Mouse (Mus musculus) hindbrain, embryonic 11.5 days (tissue): ENCODE measurements around the gene Olfr568. TPM values are rescaled to one million over a fixed set of nuclear protein-coding genes. Genes with fewer than 3 reads are reported as not detected.

Experiments used
- ATAC-seq: fragments of 200-750 bp; cut with Nextera tagmentation; 2 replicates; pipeline ENCODE4 v1.8.0; 2017; ENCODE audit warnings: mild to moderate bottlenecking, moderate TSS enrichment, moderate library complexity; ENCODE audit not compliant: low FRiP score
- DNase-seq: peaks from one replicate; pipeline ENCODE4 v3.0.0-alpha.2; 2015; ENCODE audit warnings: low spot score
- H3K27ac ChIP-seq: fragments of 300-500 bp; sonication (generic); 2 replicates; pipeline ENCODE4 v1.5.1; 2014; ENCODE audit warnings: mild to moderate bottlenecking, low read depth, low read length
- H3K27me3 ChIP-seq: fragments of 300-500 bp; sonication (generic); 2 replicates; pipeline ENCODE4 v1.6.1; 2014; ENCODE audit warnings: mild to moderate bottlenecking, low read length, moderate library complexity, mixed read lengths; ENCODE audit not compliant: control insufficient read depth, insufficient read depth
- H3K36me3 ChIP-seq: fragments of 300-500 bp; sonication (generic); 2 replicates; pipeline ENCODE4 v1.6.1; 2014; ENCODE audit warnings: mild to moderate bottlenecking, low read length, moderate library complexity, mixed read lengths; ENCODE audit not compliant: control insufficient read depth, insufficient read depth
- H3K4me1 ChIP-seq: fragments of 300-500 bp; sonication (generic); replicated peaks from 2 replicates; pipeline ENCODE4 v1.6.1; 2014; ENCODE audit warnings: low read length, mixed read lengths; ENCODE audit not compliant: control insufficient read depth, insufficient read depth
- H3K4me2 ChIP-seq: fragments of 300-500 bp; sonication (generic); replicated peaks from 2 replicates; pipeline ENCODE4 v1.6.1; 2014; ENCODE audit warnings: mild to moderate bottlenecking, low read depth, low read length
- H3K4me3 ChIP-seq: fragments of 300-500 bp; sonication (generic); 2 replicates; pipeline ENCODE4 v1.5.1; 2014; ENCODE audit warnings: low read depth, low read length
- H3K9ac ChIP-seq: fragments of 300-500 bp; sonication (generic); 2 replicates; pipeline ENCODE4 v1.6.1; 2014; ENCODE audit warnings: low read depth, low read length
- H3K9me3 ChIP-seq: fragments of 300-500 bp; sonication (generic); 2 replicates; pipeline ENCODE4 v1.6.1; 2016; ENCODE audit warnings: low read length; ENCODE audit not compliant: control insufficient read depth
- WGBS: fragments of 180-500 bp; shearing (Covaris S2); extraction: QIAGEN DNeasy Blood & Tissue Kit; methylation state at CpG from one replicate; pipeline ENCODE4 v1.1.7; 2014; 5-methylcytosine and 5-hydroxymethylcytosine counted together
- polyA plus RNA-seq: library from polyadenylated mRNA; unstranded; fragments of >200 nt; fragmentation: Nextera tagmentation; extraction: Ambion mirVana; gene quantifications from 2 replicates; pipeline ENCODE4 v1.2.1, GENCODE M21; 2014

Gene Olfr568
- not detected in 2 replicates for polyA plus RNA-seq

DNA sequence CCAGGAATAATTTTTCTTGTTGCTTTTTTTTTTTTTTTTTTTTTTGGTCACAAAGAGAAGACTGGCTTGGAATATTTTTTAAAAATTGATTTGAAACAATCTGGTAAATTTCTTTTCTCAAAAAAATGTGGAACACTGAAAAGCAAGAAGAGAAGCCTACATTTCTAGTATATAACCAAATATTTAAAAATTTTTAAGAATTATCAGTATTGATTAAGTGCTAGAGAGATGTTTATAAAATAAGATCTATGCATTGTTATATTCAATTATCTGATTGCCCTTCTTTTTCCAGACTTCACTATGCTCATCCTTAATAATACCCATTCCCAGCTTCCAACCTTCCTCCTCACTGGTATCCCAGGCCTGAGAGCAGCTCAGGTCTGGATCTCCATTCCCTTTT is at the start of gene Olfr568:
TSS of gene Olfr568 (plus strand) at position 301 of the 400 bp plus-strand sequence.
- Histone ChIP-seq H3K9ac (no peak within 1 kb of the TSS), H3K4me2 (no peak within 1 kb of the TSS), H3K36me3 (no peaks in the 10 kb centered on the region), H3K4me3 (no peak within 1 kb of the TSS), H3K27me3 (no peaks in the 10 kb centered on the region), H3K4me1 (no peaks in the 10 kb centered on the region), H3K27ac (no peak within 1 kb of the TSS), H3K9me3 (no peaks in the 10 kb centered on the region)
- DNase-seq (no peak), ATAC-seq (no peak)

DNA sequence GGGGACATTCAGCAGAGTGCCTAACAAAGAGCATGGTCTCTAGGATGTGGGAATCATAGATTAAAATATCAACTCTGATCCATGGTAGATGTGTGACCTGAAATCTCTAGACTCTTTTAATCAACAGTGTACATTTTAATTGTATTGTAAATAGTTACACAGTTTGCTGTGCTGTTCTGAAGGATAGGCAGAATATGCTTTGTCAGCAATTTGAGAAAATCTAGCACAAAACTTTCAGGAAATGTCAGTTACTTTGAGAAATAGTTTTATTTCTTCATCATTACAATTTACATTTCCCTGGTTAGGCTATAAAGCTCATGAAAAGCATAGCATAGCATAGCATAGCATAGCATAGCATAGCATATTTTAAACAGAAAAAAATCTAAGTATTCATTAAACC is 21.1 kb upstream of the Olfr568 start:
- Histone ChIP-seq H3K36me3 (no peaks in the 10 kb centered on the region), H3K4me2 (no peak overlapping the region), H3K9ac (no peak overlapping the region), H3K27ac (no peak overlapping the region), H3K4me1 (no peaks in the 10 kb centered on the region), H3K9me3 (no peaks in the 10 kb centered on the region), H3K27me3 (no peaks in the 10 kb centered on the region), H3K4me3 (no peak overlapping the region)
- no peak for DNase-seq
- ATAC-seq: no peak

DNA sequence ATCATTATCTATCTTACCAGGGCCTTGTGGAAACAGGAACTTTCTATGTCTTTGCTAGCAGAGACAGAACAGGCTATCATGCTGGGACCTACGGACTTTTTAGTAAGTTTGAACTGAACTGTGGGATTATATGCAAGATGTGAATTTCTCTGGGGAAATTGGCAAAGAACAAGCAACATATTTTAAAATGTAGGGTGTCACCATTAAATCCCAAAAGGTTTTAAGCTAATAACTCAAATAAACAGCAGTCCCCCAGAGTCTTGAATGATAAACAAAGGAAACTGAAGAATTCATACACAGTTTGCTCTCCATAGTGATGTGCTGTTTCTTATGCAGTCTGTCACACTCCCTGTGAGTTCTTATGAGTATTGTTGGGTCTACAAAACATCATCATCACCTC is 18.3 kb upstream of the Olfr568 start, which contains the start of gene Olfr566:
TSS of gene Olfr566 (minus strand) at position 101 of the 400 bp plus-strand sequence.
- H3K4me2 ChIP-seq: no peak within 1 kb of the TSS
- H3K36me3 ChIP-seq: no peaks in the 10 kb centered on the region
- no peak within 1 kb of the TSS for H3K4me3 ChIP-seq
- WGBS: 82% methylated on average over 1 of the region's 1 CpGs
- no peaks in the 10 kb centered on the region for H3K4me1 ChIP-seq
- DNase-seq (no peak), ATAC-seq (no peak)
- H3K9me3 ChIP-seq: no peaks in the 10 kb centered on the region
- no peak within 1 kb of the TSS for H3K27ac ChIP-seq
- H3K27me3 ChIP-seq: no peaks in the 10 kb centered on the region
- no peak within 1 kb of the TSS for H3K9ac ChIP-seq

DNA sequence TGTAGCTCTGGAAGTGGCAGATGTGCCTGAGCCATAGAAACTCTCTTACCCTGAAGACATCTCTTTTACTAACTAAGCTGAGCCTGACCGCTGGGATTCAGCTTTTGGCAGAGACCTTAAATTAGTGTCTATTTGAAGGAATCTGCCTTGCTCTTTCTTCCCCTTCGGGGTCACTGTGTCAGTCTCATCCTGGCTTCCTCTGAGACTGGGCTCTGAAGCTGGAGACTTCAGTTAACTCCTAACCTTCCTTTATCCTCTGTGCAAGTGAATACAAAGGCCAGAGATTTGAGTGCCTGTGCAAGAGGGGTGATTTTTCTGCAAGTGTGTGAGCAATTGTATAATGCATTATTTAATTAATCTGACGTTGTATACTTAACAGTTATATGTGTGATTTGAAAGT is 13.9 kb downstream of the Olfr568 start, which contains the start of gene Olfr569:
TSS of gene Olfr569 (minus strand) at position 101 of the 400 bp plus-strand sequence.
- WGBS: 70% methylated on average over 3 of the region's 3 CpGs
- no peak for DNase-seq
- no peaks in the 10 kb centered on the region for H3K36me3 ChIP-seq
- no peaks in the 10 kb centered on the region for H3K9me3 ChIP-seq
- H3K9ac ChIP-seq: no peak within 1 kb of the TSS
- H3K4me3 ChIP-seq: no peak within 1 kb of the TSS
- H3K27ac ChIP-seq: no peak within 1 kb of the TSS
- H3K27me3 ChIP-seq: no peaks in the 10 kb centered on the region
- H3K4me1 ChIP-seq: no peaks in the 10 kb centered on the region
- no peak within 1 kb of the TSS for H3K4me2 ChIP-seq
- ATAC-seq: no peak

DNA sequence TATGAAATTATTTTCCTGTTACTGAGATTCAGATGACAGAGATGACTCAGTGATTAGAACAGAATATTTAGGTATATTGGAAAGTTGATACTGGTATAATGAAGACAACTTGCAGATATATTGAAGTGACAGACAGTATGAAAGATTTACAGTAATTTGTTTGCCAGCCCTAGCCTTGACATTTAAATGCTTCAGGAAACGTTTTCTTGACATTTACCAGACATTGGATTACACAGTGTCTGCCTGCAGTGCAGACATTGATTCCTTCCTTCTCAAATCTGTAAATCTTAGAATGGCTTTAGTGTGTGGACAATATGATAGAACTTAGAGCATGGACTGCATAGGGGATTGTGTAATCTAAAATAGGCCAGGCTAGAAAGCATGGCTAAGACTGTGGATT is 38.3 kb downstream of the Olfr568 start:
- Histone ChIP-seq H3K27me3 (no peaks in the 10 kb centered on the region), H3K9ac (no peak overlapping the region), H3K36me3 (no peaks in the 10 kb centered on the region), H3K27ac (no peak overlapping the region), H3K4me1 (no peaks in the 10 kb centered on the region), H3K9me3 (no peaks in the 10 kb centered on the region), H3K4me2 (no peak overlapping the region), H3K4me3 (no peak overlapping the region)
- DNase-seq (no peak), ATAC-seq (no peak)
- WGBS: 59% methylated on average over 1 of the region's 1 CpGs

DNA sequence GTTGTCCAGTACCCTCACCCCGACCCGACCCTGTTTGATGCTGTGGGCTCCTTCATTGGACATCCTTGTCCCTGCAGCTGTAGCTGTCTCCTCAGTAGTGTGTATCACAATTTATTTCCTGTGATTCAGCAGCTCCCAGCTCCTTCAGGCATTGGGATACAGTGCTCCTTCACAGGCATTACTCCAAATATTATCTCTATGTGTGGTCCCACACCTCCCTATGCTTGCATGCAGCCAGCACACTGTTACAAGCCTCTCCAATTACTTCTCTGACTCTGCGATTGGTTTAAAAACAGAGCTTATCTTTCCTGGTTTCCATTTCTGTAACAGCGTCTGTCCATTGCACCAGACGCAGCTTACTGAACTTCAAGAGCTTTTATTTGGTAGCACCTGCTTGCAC is 39.5 kb downstream of the Olfr568 start:
- Histone ChIP-seq H3K36me3 (no peaks in the 10 kb centered on the region), H3K9me3 (no peaks in the 10 kb centered on the region), H3K27ac (no peak overlapping the region), H3K4me3 (no peak overlapping the region), H3K27me3 (no peaks in the 10 kb centered on the region), H3K4me2 (no peak overlapping the region), H3K4me1 (no peaks in the 10 kb centered on the region), H3K9ac (no peak overlapping the region)
- no peak for ATAC-seq
- DNase-seq: no peak
- WGBS: 85% methylated on average over 5 of the region's 5 CpGs

DNA sequence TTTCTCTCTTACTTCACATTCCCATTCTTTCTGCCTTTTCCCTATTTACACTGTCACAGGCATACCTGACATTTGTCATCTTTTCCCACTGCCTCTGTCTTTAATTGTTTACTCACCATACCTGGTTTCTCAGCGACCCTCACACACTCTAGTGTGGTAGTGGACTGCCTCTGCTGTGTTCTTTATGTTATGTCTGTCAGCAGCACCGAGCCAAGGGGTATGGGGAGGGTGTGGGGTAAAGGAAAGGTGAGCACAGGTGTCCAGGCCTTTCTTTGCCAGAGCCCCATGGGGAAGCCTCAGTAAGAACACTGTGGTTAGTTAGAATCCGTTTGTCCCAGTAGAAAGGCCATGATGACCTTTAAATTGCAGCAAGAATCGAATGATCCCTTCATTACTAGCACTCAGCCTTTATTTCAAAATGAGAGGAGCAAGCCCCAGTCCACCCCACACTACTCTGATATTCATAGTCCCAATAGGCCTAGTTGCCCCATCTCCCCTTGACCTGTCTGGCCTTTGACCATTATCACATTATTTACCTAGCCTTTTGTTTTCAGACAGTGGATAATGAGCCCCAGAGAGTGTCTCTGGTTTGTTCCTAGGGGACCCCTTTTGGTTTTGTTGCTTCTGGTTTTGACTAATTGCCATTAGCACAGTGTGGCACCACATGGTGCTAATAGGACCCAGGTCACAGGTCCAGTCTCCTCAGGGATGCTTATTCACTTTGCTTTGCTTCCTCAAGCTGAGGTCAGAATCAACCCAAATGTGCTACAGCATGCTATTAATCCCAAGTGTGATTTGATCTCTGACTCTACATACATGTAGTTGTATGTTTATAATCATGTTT is 40.3 kb downstream of the Olfr568 start, which contains the start of gene Olfr571:
TSS of gene Olfr571 (minus strand) at position 505 of the 844 bp plus-strand sequence.
- H3K9ac ChIP-seq: no peak within 1 kb of the TSS
- 65% methylated on average over 4 of the region's 4 CpGs for WGBS
- H3K4me1 ChIP-seq: no peaks in the 10 kb centered on the region
- no peak within 1 kb of the TSS for H3K4me3 ChIP-seq
- H3K27ac ChIP-seq: no peak within 1 kb of the TSS
- ATAC-seq (peak; percentile 72), DNase-seq (peak; percentile 4)
- H3K36me3 ChIP-seq: no peaks in the 10 kb centered on the region
- H3K27me3 ChIP-seq: no peaks in the 10 kb centered on the region
- no peaks in the 10 kb centered on the region for H3K9me3 ChIP-seq
- H3K4me2 ChIP-seq: no peak within 1 kb of the TSS

- ATAC-seq (peak; percentile 70), DNase-seq (peak; percentile 79)
- no peaks in the 10 kb centered on the region for H3K9me3 ChIP-seq
- no peak overlapping the region for H3K27ac ChIP-seq
- no peak overlapping the region for H3K4me3 ChIP-seq
- H3K4me1 ChIP-seq: no peaks in the 10 kb centered on the region
- no peak overlapping the region for H3K4me2 ChIP-seq
- no peaks in the 10 kb centered on the region for H3K27me3 ChIP-seq
- H3K36me3 ChIP-seq: no peaks in the 10 kb centered on the region
- H3K9ac ChIP-seq: no peak overlapping the region
- WGBS: 11% methylated on average over 1 of the region's 1 CpGs
These were observed 42.7 kb downstream of the Olfr568 start for GRCm38 (mm10) chr7:102919632-102920031.

DNA sequence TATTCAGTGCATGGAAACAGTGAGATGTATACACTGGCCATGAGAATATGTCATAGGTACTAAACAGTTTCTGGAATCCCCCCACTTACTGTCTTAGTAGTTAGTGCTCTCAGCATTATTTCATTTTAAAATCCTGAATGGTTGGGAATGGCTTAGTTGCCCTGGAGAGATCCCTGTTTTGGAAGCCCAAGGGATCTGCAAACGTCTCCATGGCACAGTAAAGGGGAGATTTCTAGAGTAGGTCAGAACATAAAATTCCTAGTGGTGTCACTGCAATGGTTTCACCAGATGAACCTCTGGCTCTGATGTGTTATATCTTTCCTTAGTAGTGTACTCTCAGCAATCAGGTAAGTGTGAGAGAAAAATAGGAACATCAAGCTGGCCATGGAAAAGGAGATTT is 47.2 kb downstream of the Olfr568 start, which contains the start of gene Olfr572:
TSS of gene Olfr572 (plus strand) at position 301 of the 400 bp plus-strand sequence.
- no peaks in the 10 kb centered on the region for H3K4me1 ChIP-seq
- H3K4me3 ChIP-seq: no peak within 1 kb of the TSS
- no peaks in the 10 kb centered on the region for H3K36me3 ChIP-seq
- no peak within 1 kb of the TSS for H3K9ac ChIP-seq
- 74% methylated on average over 1 of the region's 1 CpGs for WGBS
- H3K27ac ChIP-seq: no peak within 1 kb of the TSS
- H3K27me3 ChIP-seq: no peaks in the 10 kb centered on the region
- H3K9me3 ChIP-seq: no peaks in the 10 kb centered on the region
- no peak within 1 kb of the TSS for H3K4me2 ChIP-seq
- DNase-seq: no peak
- no peak for ATAC-seq
